Mouse (Mus musculus): ENCODE measurements at regions not wholly inside any gene's neighbourhood (a gene's known extent, or its start where the extent isn't known, plus 50 kb on each side); places are given as distances from the start of the nearest gene placed in this dataset.

GRCm38 (mm10) chr13:60080113-60080512 is 97.1 kb downstream of the Gas1 start:
- no peak overlapping the region for H3K27ac ChIP-seq (ENCODE audit: control insufficient read depth, insufficient read depth, low read depth, low read length)

GRCm38 (mm10) chr13:60078331-60079050 is 98.7 kb downstream of the Gas1 start:
- no peak overlapping the region for H3K27ac ChIP-seq (ENCODE audit: control insufficient read depth, insufficient read depth, low read depth, low read length)
- TF ChIP-seq POLR2A (IDR thresholded peaks at IDR 0.05; ENCODE audit: control insufficient read depth, low read depth, low read length) (no peak), CTCF (IDR thresholded peaks at IDR 0.05; ENCODE audit: control insufficient read depth, insufficient read depth, insufficient replicate concordance, low read depth, low read length) (no peak)
- no peaks in the 10 kb centered on the region for H3K36me3 ChIP-seq (ENCODE audit: control insufficient read depth, insufficient read depth, low read length)
- H3K4me3 ChIP-seq (ENCODE audit: control insufficient read depth, low read depth, low read length): no peak overlapping the region
- H3K27me3 ChIP-seq (ENCODE audit: control insufficient read depth, insufficient read depth, low read length): no peaks in the 10 kb centered on the region
- H3K4me1 ChIP-seq (ENCODE audit: control insufficient read depth, insufficient read depth, low read length): no peaks in the 10 kb centered on the region; the same call in 1 of the 2 replicates

More at GRCm38 (mm10) chr13:60080113-60080512, 97.1 kb downstream of the Gas1 start:
- Histone ChIP-seq H3K36me3 (ENCODE audit: control insufficient read depth, insufficient read depth, low read length) (no peaks in the 10 kb centered on the region), H3K27me3 (ENCODE audit: control insufficient read depth, insufficient read depth, low read length) (no peaks in the 10 kb centered on the region), H3K4me1 (ENCODE audit: control insufficient read depth, insufficient read depth, low read length) (no peaks in the 10 kb centered on the region; the same call in 1 of the 2 replicates), H3K4me3 (ENCODE audit: control insufficient read depth, low read depth, low read length) (no peak overlapping the region)
- TF ChIP-seq POLR2A (IDR thresholded peaks at IDR 0.05; ENCODE audit: control insufficient read depth, low read depth, low read length): no peak

GRCm38 (mm10) chr13:60076147-60076800 is 100.9 kb downstream of the Gas1 start:
- Histone ChIP-seq H3K4me1 (ENCODE audit: control insufficient read depth, insufficient read depth, low read length) (no peaks in the 10 kb centered on the region; the same call in 1 of the 2 replicates), H3K36me3 (ENCODE audit: control insufficient read depth, insufficient read depth, low read length) (no peaks in the 10 kb centered on the region), H3K27me3 (ENCODE audit: control insufficient read depth, insufficient read depth, low read length) (no peaks in the 10 kb centered on the region), H3K4me3 (ENCODE audit: control insufficient read depth, low read depth, low read length) (no peak overlapping the region), H3K27ac (ENCODE audit: control insufficient read depth, insufficient read depth, low read depth, low read length) (no peak overlapping the region)
- TF ChIP-seq POLR2A (IDR thresholded peaks at IDR 0.05; ENCODE audit: control insufficient read depth, low read depth, low read length): no peak
- no peak for TF ChIP-seq CTCF (IDR thresholded peaks at IDR 0.05; ENCODE audit: control insufficient read depth, insufficient read depth, insufficient replicate concordance, low read depth, low read length)

GRCm38 (mm10) chr13:60071595-60071994 is 105.6 kb downstream of the Gas1 start:
- Histone ChIP-seq H3K4me3 (ENCODE audit: control insufficient read depth, low read depth, low read length) (no peak overlapping the region), H3K4me1 (ENCODE audit: control insufficient read depth, insufficient read depth, low read length) (no peaks in the 10 kb centered on the region; the same call in 1 of the 2 replicates), H3K27ac (ENCODE audit: control insufficient read depth, insufficient read depth, low read depth, low read length) (no peak overlapping the region), H3K36me3 (ENCODE audit: control insufficient read depth, insufficient read depth, low read length) (no peaks in the 10 kb centered on the region), H3K27me3 (ENCODE audit: control insufficient read depth, insufficient read depth, low read length) (no peaks in the 10 kb centered on the region)
- no peak for TF ChIP-seq CTCF (IDR thresholded peaks at IDR 0.05; ENCODE audit: control insufficient read depth, insufficient read depth, insufficient replicate concordance, low read depth, low read length)
- TF ChIP-seq POLR2A (IDR thresholded peaks at IDR 0.05; ENCODE audit: control insufficient read depth, low read depth, low read length): no peak

GRCm38 (mm10) chr13:60069196-60069595 is 108.0 kb downstream of the Gas1 start:
- H3K4me1 ChIP-seq (ENCODE audit: control insufficient read depth, insufficient read depth, low read length): no peaks in the 10 kb centered on the region; the same call in 1 of the 2 replicates
- peak overlapping the region; percentile 58 for H3K4me3 ChIP-seq (ENCODE audit: control insufficient read depth, low read depth, low read length)
- no peak for TF ChIP-seq POLR2A (IDR thresholded peaks at IDR 0.05; ENCODE audit: control insufficient read depth, low read depth, low read length)
- TF ChIP-seq CTCF (IDR thresholded peaks at IDR 0.05; ENCODE audit: control insufficient read depth, insufficient read depth, insufficient replicate concordance, low read depth, low read length): no peak
- no peaks in the 10 kb centered on the region for H3K36me3 ChIP-seq (ENCODE audit: control insufficient read depth, insufficient read depth, low read length)
- no peaks in the 10 kb centered on the region for H3K27me3 ChIP-seq (ENCODE audit: control insufficient read depth, insufficient read depth, low read length)
- no peak overlapping the region for H3K27ac ChIP-seq (ENCODE audit: control insufficient read depth, insufficient read depth, low read depth, low read length)

- Histone ChIP-seq H3K4me1 (ENCODE audit: control insufficient read depth, insufficient read depth, low read length) (no peaks in the 10 kb centered on the region; the same call in 1 of the 2 replicates), H3K27ac (ENCODE audit: control insufficient read depth, insufficient read depth, low read depth, low read length) (no peak overlapping the region)
These were observed 109.8 kb downstream of the Gas1 start for GRCm38 (mm10) chr13:60067325-60067724.

GRCm38 (mm10) chr13:60061589-60061988 is 115.6 kb downstream of the Gas1 start:
- Histone ChIP-seq H3K4me1 (ENCODE audit: control insufficient read depth, insufficient read depth, low read length) (peaks cover 6% of the 10 kb centered on the region; the same call in 1 of the 2 replicates), H3K27ac (ENCODE audit: control insufficient read depth, insufficient read depth, low read depth, low read length) (no peak overlapping the region)

More at GRCm38 (mm10) chr13:60067325-60067724, 109.8 kb downstream of the Gas1 start:
- no peaks in the 10 kb centered on the region for H3K36me3 ChIP-seq (ENCODE audit: control insufficient read depth, insufficient read depth, low read length)
- H3K4me3 ChIP-seq (ENCODE audit: control insufficient read depth, low read depth, low read length): peak overlapping the region; percentile 70
- no peaks in the 10 kb centered on the region for H3K27me3 ChIP-seq (ENCODE audit: control insufficient read depth, insufficient read depth, low read length)
- TF ChIP-seq CTCF (IDR thresholded peaks at IDR 0.05; ENCODE audit: control insufficient read depth, insufficient read depth, insufficient replicate concordance, low read depth, low read length): no peak

More at GRCm38 (mm10) chr13:60061589-60061988, 115.6 kb downstream of the Gas1 start:
- Histone ChIP-seq H3K27me3 (ENCODE audit: control insufficient read depth, insufficient read depth, low read length) (no peaks in the 10 kb centered on the region), H3K4me3 (ENCODE audit: control insufficient read depth, low read depth, low read length) (no peak overlapping the region), H3K36me3 (ENCODE audit: control insufficient read depth, insufficient read depth, low read length) (no peaks in the 10 kb centered on the region)
- TF ChIP-seq CTCF (IDR thresholded peaks at IDR 0.05; ENCODE audit: control insufficient read depth, insufficient read depth, insufficient replicate concordance, low read depth, low read length): no peak
- no peak for TF ChIP-seq POLR2A (IDR thresholded peaks at IDR 0.05; ENCODE audit: control insufficient read depth, low read depth, low read length)

Measured in testis, adult 2 months (tissue).